Comparison of ENCODE assay signal across 8 mouse cellular contexts in the genomic region with DNA sequence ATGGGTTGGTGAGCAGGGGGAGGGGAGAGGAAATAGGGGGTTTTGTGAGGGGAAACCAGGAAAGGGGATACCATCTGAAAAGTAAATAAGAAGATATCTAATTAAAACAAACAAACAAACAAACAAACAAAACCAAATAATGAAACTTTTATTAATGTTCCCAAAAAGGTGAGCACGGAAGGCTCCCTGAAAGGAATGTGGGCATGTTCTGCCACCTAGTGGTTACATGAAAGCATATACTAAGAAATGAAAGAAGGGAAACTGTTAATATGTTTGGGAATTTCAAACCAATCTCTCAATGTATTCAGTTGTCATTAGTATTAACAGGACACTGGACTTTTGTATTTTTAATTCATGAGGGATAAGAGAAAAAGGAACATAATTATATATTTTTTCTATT. TPM values are rescaled to one million over a fixed set of nuclear protein-coding genes. Genes with fewer than 3 reads are reported as not detected.
DNase-seq lines count a peak whose midpoint lies in the region; ATAC-seq lines count a peak whose summit lies in the region.

No protein-coding gene starts in this region.

- intact Hi-C loops in heart, postnatal 25 days (cut with DNase I): loop anchor here (1.0 kb wide), 2 partner anchors 330 to 460 kb away; no protein-coding TSS in a partner anchor

- peak; percentile 23 for DNase-seq in heart, adult 11 months
- DNase-seq in heart, postnatal 25 days (ENCODE audit: low spot score): no peak
- peak; percentile 33 for DNase-seq in thymus, postnatal 14 days
- no peak for DNase-seq in thymus, postnatal 4 days
- peak; percentile 42 for DNase-seq in forelimb bud, embryonic 11.5 days (ENCODE audit: low read depth, low spot score)
- peak; percentile 52 for DNase-seq in lung, postnatal 10 days
- DNase-seq in ovary, postnatal 36 days (ENCODE audit: low spot score): no peak

- ATAC-seq in megakaryocyte-erythroid progenitor cell, adult 5-6 weeks (replicated peaks; ENCODE audit: low FRiP score, low TSS enrichment, poor library complexity, severe bottlenecking): no peak

RNA-seq across cellular contexts. Expression of gene Brdt, which starts 10.3 kb away (rescaled TPM):
- total RNA-seq in heart, postnatal 25 days (2021): under 1 TPM; 0.26 to 0.56 TPM
- total RNA-seq in megakaryocyte-erythroid progenitor cell, adult 5-6 weeks (2014; fragmentation: Nextera tagmentation): 0.11 and 0.15 TPM in 2 replicates
- total RNA-seq in megakaryocyte-erythroid progenitor cell, adult 5-6 weeks (2017): 0.85 TPM in 1 of 2 replicates, not detected in the other

RNA-seq across cellular contexts. Expression of gene Tgfbr3, which starts 31.3 kb away (rescaled TPM):
- total RNA-seq in heart, postnatal 25 days (2021): 10 to 100 TPM; 42.9 to 50.8 TPM
- total RNA-seq in megakaryocyte-erythroid progenitor cell, adult 5-6 weeks (2014; fragmentation: Nextera tagmentation): 28.8 and 36.5 TPM in 2 replicates
- total RNA-seq in megakaryocyte-erythroid progenitor cell, adult 5-6 weeks (2017): 25.6 and 35.5 TPM in 2 replicates

Comparison
In these comparisons a context has a peak if more than half of its experiments do, and no peak if none do; other contexts are left out.
1. DNase-seq: peak in heart, adult 11 months (single experiment), thymus, postnatal 14 days (single experiment), forelimb bud, embryonic 11.5 days (single experiment) and lung, postnatal 10 days (single experiment); none in heart, postnatal 25 days (single experiment), thymus, postnatal 4 days (single experiment) and ovary, postnatal 36 days (single experiment).